Mouse (Mus musculus) heart, embryonic 13.5 days (tissue): ENCODE results near the gene Fam205a2. TPM values are rescaled to one million over a fixed set of nuclear protein-coding genes. Genes with fewer than 3 reads are reported as not detected.
"Not testable (repeated sequence)": the region's sequence is repeated elsewhere in the genome, so short reads cannot be mapped to it uniquely, and the experiment has no call there.

Experiments used
- ATAC-seq: fragments of 200-750 bp; cut with Nextera tagmentation; 2 replicates; pipeline ENCODE4 v1.8.0; 2017; ENCODE audit warnings: moderate TSS enrichment; ENCODE audit not compliant: insufficient number of reproducible peaks, low FRiP score, low TSS enrichment; ENCODE audit errors: extremely low read depth
- H3K27ac ChIP-seq: fragments of 300-500 bp; sonication (generic); replicated peaks from 2 replicates; pipeline ENCODE4 v1.5.1; 2015; ENCODE audit warnings: moderate library complexity, mild to moderate bottlenecking, inconsistent platforms
- H3K27me3 ChIP-seq: fragments of 300-500 bp; sonication (generic); replicated peaks from 2 replicates; pipeline ENCODE4 v1.6.1; 2015; ENCODE audit warnings: mild to moderate bottlenecking, inconsistent platforms
- H3K36me3 ChIP-seq: fragments of 300-500 bp; sonication (generic); 2 replicates; pipeline ENCODE4 v1.6.1; 2015; ENCODE audit warnings: mild to moderate bottlenecking, inconsistent platforms
- H3K4me1 ChIP-seq: fragments of 300-500 bp; sonication (generic); 2 replicates; pipeline ENCODE4 v1.6.1; 2015; ENCODE audit warnings: inconsistent platforms
- H3K4me2 ChIP-seq: fragments of 300-500 bp; sonication (generic); 2 replicates; pipeline ENCODE4 v1.6.1; 2015; ENCODE audit warnings: inconsistent platforms, mild to moderate bottlenecking, moderate library complexity
- H3K4me3 ChIP-seq: fragments of 300-500 bp; sonication (generic); 2 replicates; pipeline ENCODE4 v1.5.1; 2015; ENCODE audit warnings: moderate library complexity, mild to moderate bottlenecking, inconsistent platforms
- H3K9ac ChIP-seq: fragments of 300-500 bp; sonication (generic); 2 replicates; pipeline ENCODE4 v1.6.1; 2015; ENCODE audit warnings: inconsistent platforms, mild to moderate bottlenecking, moderate library complexity
- H3K9me3 ChIP-seq: fragments of 300-500 bp; sonication (generic); 2 replicates; pipeline ENCODE4 v1.6.1; 2016; ENCODE audit warnings: inconsistent platforms
- WGBS: fragments of 180-500 bp; shearing (Covaris S2); methylation state at CpG from one replicate; pipeline ENCODE4 v1.1.7; 2015; ENCODE audit warnings: mixed read lengths; 5-methylcytosine and 5-hydroxymethylcytosine counted together
- polyA plus RNA-seq: library from polyadenylated mRNA; unstranded; fragments of >200 nt; fragmentation: Nextera tagmentation; extraction: Ambion mirVana; gene quantifications from 2 replicates; pipeline ENCODE4 v1.2.1, GENCODE M21; 2015

Fam205a2 gene
- polyA plus RNA-seq = not detected in 2 replicates

- H3K4me3 ChIP-seq, H3K36me3 ChIP-seq, ATAC-seq, H3K27ac ChIP-seq, H3K27me3 ChIP-seq, H3K9ac ChIP-seq, H3K4me2 ChIP-seq, H3K4me1 ChIP-seq, H3K9me3 ChIP-seq: not testable (repeated sequence)
- no CpG with 5 or more reads among the region's 1 CpGs for WGBS
These were observed at the start of gene Fam205a2 for GRCm38 (mm10) chr4:42528075-42528474. Gene Fam205a2, minus strand, starts transcription at chr4:42528175.

Other genes with a start within 250 kb of the Fam205a2 start
- gene Gm21953, start 233.9 kb downstream of the Fam205a2 start, polyA plus RNA-seq = not detected in 2 replicates
- not detected in 2 replicates for gene Fam205a3, start 209.8 kb downstream of the Fam205a2 start, polyA plus RNA-seq
- not detected in 2 replicates for gene Gm21586, start 88.8 kb downstream of the Fam205a2 start, polyA plus RNA-seq
- 0.07 TPM in 1 of 2 replicates, not detected in the other for gene Gm2163, start 61.4 kb downstream of the Fam205a2 start, polyA plus RNA-seq
- gene Gm10591, start 84.0 kb upstream of the Fam205a2 start, polyA plus RNA-seq = not detected in 2 replicates
- gene Gm2564, start 101.5 kb upstream of the Fam205a2 start, polyA plus RNA-seq = not detected in 2 replicates
- not detected in 2 replicates for gene Ccl27b, start 127.1 kb upstream of the Fam205a2 start, polyA plus RNA-seq
- gene Il11ra2, start 133.7 kb upstream of the Fam205a2 start, polyA plus RNA-seq = not detected in 2 replicates
- 0.25 TPM in 1 of 2 replicates, not detected in the other for gene 4930578G10Rik, start 207.4 kb upstream of the Fam205a2 start, polyA plus RNA-seq
- gene Ccl19, start 228.4 kb upstream of the Fam205a2 start, polyA plus RNA-seq = not detected in 2 replicates
- gene Ccl21a, start 245.8 kb upstream of the Fam205a2 start, polyA plus RNA-seq = 11.9 and 25.4 TPM in 2 replicates